Mouse (Mus musculus): Measurements from ENCODE around the gene Olfr70.
A peak's percentile ranks its signal among the peaks of the same experiment; 100 is the strongest.

Olfr70 gene

GRCm38 (mm10) chr4:43700707-43701106 lies at the start of gene Olfr70:
Olfr70 (minus strand) TSS chr4:43700807.
- DNase-seq (ENCODE audit: low read depth, low spot score), result no peak

DNA sequence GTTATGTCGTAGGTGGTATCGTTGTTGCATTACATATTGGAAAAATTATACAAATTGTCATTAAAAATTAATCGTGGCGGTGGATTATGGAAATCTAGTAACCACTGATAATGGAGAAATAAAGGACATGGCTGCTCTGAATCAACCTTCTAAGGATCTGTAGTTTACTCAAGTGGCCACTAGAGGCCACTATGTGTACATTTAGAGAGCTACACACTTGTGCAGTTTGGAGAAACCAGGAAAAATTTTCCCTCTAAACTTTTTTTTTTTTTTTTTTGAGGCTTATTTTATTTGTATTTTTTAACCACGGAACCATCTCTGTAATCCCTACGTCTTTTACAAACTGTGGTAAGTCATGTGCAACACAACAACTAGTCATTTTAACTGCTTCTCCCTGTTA lies 44.6 kb upstream of the Olfr70 start:
- DNase-seq (ENCODE audit: low read depth, low spot score), result no peak

GRCm38 (mm10) chr4:43743099-43743498 lies 42.5 kb upstream of the Olfr70 start:
- no peak for DNase-seq (ENCODE audit: low read depth, low spot score)

- DNase-seq (ENCODE audit: low read depth, low spot score), result no peak
Observed at GRCm38 (mm10) chr4:43742637-43743036, 42.0 kb upstream of the Olfr70 start.

GRCm38 (mm10) chr4:43741526-43741925 lies 40.9 kb upstream of the Olfr70 start:
- DNase-seq (ENCODE audit: low read depth, low spot score), result no peak

GRCm38 (mm10) chr4:43738989-43739674 lies 38.5 kb upstream of the Olfr70 start:
- no peak for DNase-seq (ENCODE audit: low read depth, low spot score)

- DNase-seq (ENCODE audit: low read depth, low spot score), result no peak
Observed at GRCm38 (mm10) chr4:43737144-43737543, 36.5 kb upstream of the Olfr70 start.

- no peak for DNase-seq (ENCODE audit: low read depth, low spot score)
Observed at GRCm38 (mm10) chr4:43733186-43733585, 32.6 kb upstream of the Olfr70 start.

GRCm38 (mm10) chr4:43732171-43732570 lies 31.6 kb upstream of the Olfr70 start:
- no peak for DNase-seq (ENCODE audit: low read depth, low spot score)

DNA sequence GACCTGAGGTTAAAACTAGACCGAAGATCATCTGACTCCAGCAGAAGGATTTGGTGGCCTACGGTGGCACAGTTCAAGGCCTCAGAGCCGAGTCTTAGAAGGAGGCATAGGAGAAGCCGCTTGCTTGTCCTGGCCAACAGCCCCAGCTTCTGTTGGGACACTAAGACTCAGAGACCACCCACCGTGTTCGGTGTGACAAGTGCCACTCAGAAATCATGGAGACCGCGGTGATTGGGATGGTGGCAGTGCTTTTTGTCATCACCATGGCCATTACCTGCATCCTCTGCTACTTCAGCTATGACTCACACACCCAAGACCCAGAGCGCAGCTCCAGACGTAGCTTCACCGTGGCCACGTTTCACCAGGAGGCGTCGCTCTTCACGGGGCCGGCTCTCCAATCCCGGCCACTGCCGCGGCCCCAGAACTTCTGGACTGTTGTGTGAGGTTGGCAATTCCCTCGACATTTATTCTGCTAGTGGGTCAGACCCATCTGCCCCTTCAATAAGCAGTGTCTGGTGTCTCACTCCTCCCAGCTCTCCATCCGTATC lies 30.2 kb upstream of the Olfr70 start:
- DNase-seq (ENCODE audit: low read depth, low spot score), result no peak

DNA sequence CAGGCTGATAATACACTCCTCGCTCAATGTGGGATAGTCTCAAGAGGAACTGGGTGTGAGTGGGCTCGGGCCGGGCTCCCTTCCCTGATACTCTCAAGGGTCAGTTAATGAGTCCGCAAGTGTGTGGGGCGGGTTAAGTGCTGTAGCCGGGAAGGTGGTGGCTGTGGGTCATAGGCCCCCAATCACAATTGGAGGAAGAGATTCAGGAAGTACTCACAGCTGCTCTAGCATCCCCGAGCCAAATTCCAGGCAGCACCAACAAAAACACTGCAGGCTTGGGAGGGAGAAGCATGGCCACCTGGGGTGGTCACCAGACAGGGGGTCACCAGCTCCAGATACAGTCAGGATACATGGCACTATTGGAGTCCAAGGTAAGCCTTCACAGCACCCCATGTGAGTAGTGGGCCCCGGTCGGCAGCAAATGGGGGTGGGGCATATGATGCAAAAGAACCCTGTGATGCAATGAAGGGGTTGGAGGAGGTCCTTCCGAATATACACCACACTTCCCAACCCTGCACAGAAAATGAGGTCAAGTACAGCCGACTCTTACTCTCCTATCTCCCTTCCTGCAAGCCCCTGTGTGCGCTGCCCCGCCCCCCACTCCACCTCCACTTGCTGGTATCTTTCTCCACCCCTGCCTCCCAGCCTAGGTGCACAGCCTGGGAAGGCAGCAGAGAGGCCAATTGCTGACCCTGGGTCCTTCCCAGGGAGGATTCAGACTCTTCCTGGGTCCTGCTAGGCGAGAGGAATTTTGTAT lies 29.4 kb upstream of the Olfr70 start, which contains the start of gene Spaar:
Gene Spaar, plus strand, starts transcription at position 241 of the 757 bp plus-strand sequence.
- no peak for DNase-seq (ENCODE audit: low read depth, low spot score)

DNA sequence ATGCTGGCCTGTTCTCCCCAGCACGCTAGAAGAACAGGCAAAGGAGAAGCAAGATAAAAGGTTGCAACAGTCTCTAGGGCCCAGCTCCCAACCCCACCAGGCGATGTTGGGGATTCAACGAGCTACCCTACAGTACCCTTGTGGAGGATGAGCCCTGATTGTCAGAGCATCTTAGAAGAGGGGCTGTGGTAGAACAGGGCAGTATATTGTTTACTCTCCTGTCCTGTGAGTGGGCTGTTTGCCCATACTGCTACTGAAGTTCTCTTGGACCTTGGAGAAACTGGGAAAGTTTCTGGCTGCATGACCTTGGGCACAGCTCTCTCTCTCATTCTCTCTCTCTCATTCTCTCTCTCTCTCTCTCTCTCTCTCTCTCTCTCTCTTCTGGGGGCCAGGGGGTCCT lies 28.5 kb upstream of the Olfr70 start:
- no peak for DNase-seq (ENCODE audit: low read depth, low spot score)

- no peak for DNase-seq (ENCODE audit: low read depth, low spot score)
Observed at GRCm38 (mm10) chr4:43728576-43728954, 28.0 kb upstream of the Olfr70 start.

DNA sequence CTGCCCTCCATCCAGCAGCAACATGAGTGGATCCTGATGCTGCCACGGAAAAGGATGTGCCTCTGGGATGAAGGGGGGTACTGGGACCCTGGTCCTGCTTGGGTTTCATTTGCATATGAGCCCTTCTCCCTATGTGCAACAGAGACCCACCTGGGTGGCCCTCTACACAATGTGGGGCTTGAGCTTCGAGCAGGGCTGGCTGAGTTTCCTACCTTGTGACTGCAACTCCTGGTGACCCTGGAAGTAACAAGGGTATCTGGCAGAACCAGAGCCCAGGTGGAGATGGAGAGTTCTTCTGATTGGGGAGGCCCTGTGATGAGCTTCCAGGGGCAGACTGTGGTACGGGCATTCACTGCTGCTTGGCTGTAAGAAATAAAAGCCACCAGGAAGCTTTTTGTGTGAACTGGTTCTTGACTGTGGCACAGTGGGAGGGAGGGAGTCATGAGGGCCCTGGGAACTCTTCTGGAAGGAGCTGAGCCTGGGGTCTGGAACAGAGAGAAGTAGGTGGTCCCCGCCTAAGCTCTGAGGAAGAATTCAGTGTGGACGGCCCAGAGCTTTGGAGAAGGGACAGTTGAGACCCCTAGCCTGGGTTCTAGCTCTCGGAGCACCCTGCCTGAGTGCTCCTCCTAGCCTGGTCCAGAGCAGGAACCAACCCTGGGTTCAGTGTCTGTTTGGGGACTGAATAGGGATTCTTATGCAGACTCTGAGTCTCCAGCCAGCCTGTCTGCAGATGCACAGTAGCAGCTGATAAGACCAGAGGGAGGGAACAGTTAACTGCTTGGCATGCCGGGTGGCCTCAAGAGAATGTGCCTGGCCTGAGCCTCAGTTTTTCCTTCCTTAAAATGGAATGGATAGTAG lies 27.3 kb upstream of the Olfr70 start:
- DNase-seq (ENCODE audit: low read depth, low spot score), result no peak

DNA sequence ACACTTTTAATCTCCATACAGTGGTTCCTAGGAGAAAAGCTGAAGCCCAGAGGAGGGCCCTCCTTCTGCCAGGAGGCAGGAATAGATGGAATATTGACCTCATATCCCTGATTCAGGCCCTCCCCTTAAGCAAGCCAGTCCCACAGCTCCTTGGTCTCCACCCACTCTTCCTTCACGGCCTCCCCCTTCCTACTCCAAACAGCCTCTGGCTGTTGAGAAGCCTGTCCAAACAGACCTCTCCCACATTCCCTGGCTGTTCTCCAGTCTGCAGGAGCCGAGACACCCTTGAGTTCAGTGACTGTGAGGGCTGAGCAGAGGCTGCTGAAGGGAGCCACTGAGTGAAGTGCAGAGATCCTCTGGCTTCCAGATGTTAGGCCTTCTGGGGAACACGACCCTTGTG lies 26.4 kb upstream of the Olfr70 start, which contains the start of gene Hrct1:
Gene Hrct1, plus strand, starts transcription at position 194 of the 400 bp plus-strand sequence.
- no peak for DNase-seq (ENCODE audit: low read depth, low spot score)

DNA sequence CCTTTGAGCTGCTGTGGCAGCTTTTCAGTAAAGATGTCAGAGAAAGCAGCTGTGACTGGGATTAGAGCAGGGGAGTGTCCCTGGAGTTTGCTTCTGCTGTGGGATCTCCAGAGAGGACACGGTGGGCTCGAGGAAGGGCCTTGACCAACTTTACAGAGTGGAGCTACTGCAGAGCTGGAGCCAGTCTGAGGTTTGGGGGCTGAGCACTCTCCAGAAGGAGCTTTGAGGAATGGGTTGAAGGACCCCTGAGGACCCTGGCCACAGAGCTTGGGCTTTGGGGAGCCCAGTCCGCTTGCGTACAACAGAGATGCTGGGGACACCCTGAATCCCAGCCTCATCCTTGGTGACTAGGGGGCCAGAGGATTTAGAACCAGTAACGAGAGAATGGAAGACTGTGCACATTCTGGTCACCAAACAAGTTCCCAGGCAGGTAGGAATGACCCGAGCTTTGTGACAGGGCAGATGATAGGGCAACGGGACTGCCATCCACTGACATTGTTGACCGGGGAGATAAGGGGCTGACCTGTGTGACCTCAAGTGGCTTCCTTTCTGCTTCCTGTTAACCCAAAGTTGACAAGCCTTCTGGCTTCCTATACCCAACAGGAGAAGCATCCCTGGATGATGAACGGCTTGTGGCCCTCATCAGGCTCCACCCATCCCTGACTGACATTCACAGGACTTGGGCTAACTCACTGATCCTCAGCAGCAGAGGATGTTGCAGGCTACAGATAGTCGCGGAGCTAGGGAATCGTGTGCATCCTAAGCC lies 25.8 kb upstream of the Olfr70 start:
- DNase-seq (ENCODE audit: low read depth, low spot score), result no peak

DNA sequence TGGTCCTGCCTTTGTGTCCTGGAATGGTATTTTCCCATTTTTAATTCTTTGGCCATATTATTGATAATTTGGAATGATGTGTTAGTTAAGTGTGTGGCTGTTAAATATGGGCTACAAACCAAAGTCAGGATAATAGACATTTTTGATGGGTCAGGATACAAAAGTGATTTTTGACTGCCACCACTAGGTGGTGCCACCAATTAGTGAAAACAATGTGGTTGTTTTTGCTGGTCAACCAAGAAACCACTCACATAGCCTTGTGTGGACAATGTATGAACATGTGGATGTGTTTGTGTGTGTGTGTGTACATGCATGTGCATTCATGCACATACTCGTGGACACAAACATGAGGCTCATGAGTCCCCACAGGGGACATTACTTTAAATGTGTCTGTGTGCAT lies 24.2 kb upstream of the Olfr70 start:
- DNase-seq (ENCODE audit: low read depth, low spot score), result no peak

DNA sequence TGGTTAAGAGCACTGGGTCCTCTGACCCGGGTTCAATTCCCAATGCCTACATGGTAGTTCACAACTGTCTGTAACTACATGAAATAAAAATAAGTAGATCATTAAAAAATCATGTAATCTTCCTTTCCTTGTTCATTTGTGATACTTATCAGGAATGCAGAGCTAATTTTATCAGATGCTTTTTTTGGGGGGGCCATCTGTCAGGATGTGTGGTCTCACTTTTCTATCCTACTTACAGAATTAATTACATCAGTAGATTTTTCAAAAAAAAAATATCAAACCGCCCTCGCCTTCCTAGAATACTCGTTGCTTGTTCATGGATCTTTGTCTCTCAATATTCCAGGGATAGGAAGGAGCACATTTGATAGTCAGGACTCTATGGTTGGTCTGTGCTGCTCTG lies 21.6 kb upstream of the Olfr70 start:
- peak; percentile 43 for DNase-seq (ENCODE audit: low read depth, low spot score)

DNA sequence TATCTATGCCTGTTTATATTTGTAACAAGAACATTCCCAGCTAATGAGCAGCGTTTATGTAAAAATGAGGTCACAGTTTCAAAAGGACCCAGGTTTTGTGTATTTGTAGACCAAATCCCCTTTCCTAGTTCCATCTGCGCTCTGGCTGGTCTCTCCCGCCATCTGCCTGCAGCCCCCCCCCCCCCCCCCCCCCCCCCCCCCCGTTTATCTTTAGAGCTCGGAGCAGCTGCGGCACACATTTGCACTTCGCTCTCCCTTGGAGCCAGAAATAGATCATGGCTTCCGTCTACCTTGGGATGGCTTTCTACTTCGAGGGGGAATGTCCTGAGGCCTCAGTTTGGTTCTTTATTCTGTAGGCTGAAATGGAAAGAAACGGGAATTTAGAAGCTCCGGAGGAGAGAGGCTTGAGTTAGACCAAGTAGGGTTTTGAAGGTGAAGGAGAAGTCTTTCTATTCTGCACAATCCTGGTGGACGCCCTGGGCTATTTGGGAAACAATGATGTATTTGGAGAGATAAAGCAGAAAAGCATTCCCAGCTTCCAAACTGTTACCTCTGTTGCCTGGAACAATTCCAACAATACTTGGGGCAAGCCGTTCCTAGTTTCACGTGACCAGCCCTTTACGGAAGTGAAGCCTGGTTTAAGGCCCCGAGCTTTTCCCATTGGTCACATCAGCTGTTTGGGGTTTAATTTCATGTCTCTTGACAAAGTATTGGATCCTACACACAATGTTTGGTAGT lies 20.1 kb upstream of the Olfr70 start:
- DNase-seq (ENCODE audit: low read depth, low spot score), result no peak

GRCm38 (mm10) chr4:43713652-43714219 lies 13.1 kb upstream of the Olfr70 start:
- peak; percentile 49 for DNase-seq (ENCODE audit: low read depth, low spot score)

Measured in telencephalon, adult 2 months (tissue).